Mouse (Mus musculus) limb, embryonic 10.5 days (tissue): ENCODE measurements around the gene Ccnyl1. TPM values are rescaled to one million over a fixed set of nuclear protein-coding genes. Genes with fewer than 3 reads are reported as not detected.
"Not testable (repeated sequence)": the region's sequence is repeated elsewhere in the genome, so short reads cannot be mapped to it uniquely, and the experiment has no call there.

Experiments used
- DNase-seq: peaks from one replicate; pipeline ENCODE4 v3.0.0-alpha.2; 2017; ENCODE audit warnings: low spot score
- H3K27ac ChIP-seq: fragments of 300-500 bp; sonication (generic); 2 replicates; pipeline ENCODE4 v1.5.1; 2016; ENCODE audit warnings: mild to moderate bottlenecking
- H3K27me3 ChIP-seq: fragments of 300-500 bp; sonication (generic); 2 replicates; pipeline ENCODE4 v1.6.1; 2016; ENCODE audit warnings: low read depth, mild to moderate bottlenecking; ENCODE audit not compliant: poor library complexity, severe bottlenecking
- H3K36me3 ChIP-seq: fragments of 300-500 bp; sonication (generic); 2 replicates; pipeline ENCODE4 v1.6.1; 2016; ENCODE audit warnings: mild to moderate bottlenecking, moderate library complexity
- H3K4me1 ChIP-seq: fragments of 300-500 bp; sonication (generic); 2 replicates; pipeline ENCODE4 v1.6.1; 2016
- H3K4me3 ChIP-seq: fragments of 300-500 bp; sonication (generic); 2 replicates; pipeline ENCODE4 v1.5.1; 2016; ENCODE audit warnings: mild to moderate bottlenecking, moderate library complexity
- H3K9me3 ChIP-seq: fragments of 300-500 bp; sonication (generic); replicated peaks from 2 replicates; pipeline ENCODE4 v1.6.1; 2016; ENCODE audit warnings: mild to moderate bottlenecking
- WGBS: fragments of 180-500 bp; shearing (Covaris S2); methylation state at CpG from one replicate; pipeline ENCODE4 v1.1.7; 2016; 5-methylcytosine and 5-hydroxymethylcytosine counted together
- polyA plus RNA-seq: library from polyadenylated mRNA; unstranded; fragments of >200 nt; fragmentation: Nextera tagmentation; extraction: Ambion mirVana; gene quantifications from 2 replicates; pipeline ENCODE4 v1.2.1, GENCODE M21; 2016

The Ccnyl1 gene
- polyA plus RNA-seq: 6.4 TPM in 2 replicates

GRCm38 (mm10) chr1:64690213-64691013, at the start of gene Ccnyl1:
Gene Ccnyl1 (plus strand): TSS chr1:64690455.
- peak; percentile 99 for DNase-seq
- WGBS: under 1% methylated on average over 71 of the region's 71 CpGs
- peak within 1 kb of the TSS; percentile 86 for H3K27ac ChIP-seq
- no peaks in the 10 kb centered on the region for H3K27me3 ChIP-seq
- H3K4me1 ChIP-seq: peaks cover 32% of the 10 kb centered on the region
- H3K36me3 ChIP-seq: 0 out of 2 replicates have a peak, but pooled peaks cover 4% of the 10 kb centered on the region
- H3K4me3 ChIP-seq: peak within 1 kb of the TSS; percentile 80
- no peaks in the 10 kb centered on the region for H3K9me3 ChIP-seq

GRCm38 (mm10) chr1:64641069-64641468, 49.2 kb upstream of the Ccnyl1 start:
- no peaks in the 10 kb centered on the region for H3K36me3 ChIP-seq
- WGBS: 91% methylated on average over 6 of the region's 6 CpGs
- DNase-seq: no peak
- H3K4me1 ChIP-seq: no peaks in the 10 kb centered on the region
- no peaks in the 10 kb centered on the region for H3K27me3 ChIP-seq
- no peaks in the 10 kb centered on the region for H3K9me3 ChIP-seq
- no peak overlapping the region for H3K4me3 ChIP-seq
- no peak overlapping the region for H3K27ac ChIP-seq

- not testable (repeated sequence) for H3K36me3 ChIP-seq, H3K4me1 ChIP-seq, H3K9me3 ChIP-seq, H3K27ac ChIP-seq, H3K4me3 ChIP-seq, DNase-seq, H3K27me3 ChIP-seq
- 94% methylated on average over 8 of the region's 8 CpGs for WGBS
Measured at GRCm38 (mm10) chr1:64642541-64642940, 47.7 kb upstream of the Ccnyl1 start.

GRCm38 (mm10) chr1:64644513-64644912, 45.7 kb upstream of the Ccnyl1 start:
- DNase-seq: no peak
- Histone ChIP-seq H3K36me3 (no peaks in the 10 kb centered on the region), H3K9me3 (no peaks in the 10 kb centered on the region), H3K27me3 (no peaks in the 10 kb centered on the region), H3K27ac (no peak overlapping the region), H3K4me3 (no peak overlapping the region), H3K4me1 (no peaks in the 10 kb centered on the region)
- 90% methylated on average over 3 of the region's 3 CpGs for WGBS

- peak overlapping the region; percentile 20; the same call in 1 of the 2 replicates for H3K27ac ChIP-seq
- WGBS: 78% methylated on average over 11 of the region's 11 CpGs
- no peaks in the 10 kb centered on the region for H3K36me3 ChIP-seq
- peaks cover 12% of the 10 kb centered on the region; the same call in 1 of the 2 replicates for H3K4me1 ChIP-seq
- H3K9me3 ChIP-seq: no peaks in the 10 kb centered on the region
- H3K27me3 ChIP-seq: no peaks in the 10 kb centered on the region
- no peak overlapping the region for H3K4me3 ChIP-seq
- no peak for DNase-seq
Measured at GRCm38 (mm10) chr1:64649362-64650124, 40.7 kb upstream of the Ccnyl1 start.

- 97% methylated on average over 6 of the region's 6 CpGs for WGBS
- no peak for DNase-seq
- Histone ChIP-seq H3K27me3 (no peaks in the 10 kb centered on the region), H3K27ac (no peak overlapping the region), H3K9me3 (no peaks in the 10 kb centered on the region), H3K4me3 (no peak overlapping the region), H3K4me1 (peaks cover 12% of the 10 kb centered on the region; the same call in 1 of the 2 replicates), H3K36me3 (no peaks in the 10 kb centered on the region)
Measured at GRCm38 (mm10) chr1:64653701-64654100, 36.6 kb upstream of the Ccnyl1 start.

GRCm38 (mm10) chr1:64655415-64655814, 34.8 kb upstream of the Ccnyl1 start:
- DNase-seq: no peak
- Histone ChIP-seq H3K4me1 (peaks cover 7% of the 10 kb centered on the region; the same call in 1 of the 2 replicates), H3K4me3 (no peak overlapping the region), H3K36me3 (no peaks in the 10 kb centered on the region), H3K9me3 (no peaks in the 10 kb centered on the region), H3K27ac (no peak overlapping the region), H3K27me3 (no peaks in the 10 kb centered on the region)
- WGBS: 41% methylated on average over 1 of the region's 1 CpGs

- Histone ChIP-seq H3K4me3 (no peak overlapping the region), H3K27ac (no peak overlapping the region), H3K9me3 (no peaks in the 10 kb centered on the region), H3K27me3 (no peaks in the 10 kb centered on the region), H3K36me3 (no peaks in the 10 kb centered on the region), H3K4me1 (peaks cover 11% of the 10 kb centered on the region; the same call in 1 of the 2 replicates)
- no peak for DNase-seq
- WGBS: 86% methylated on average over 3 of the region's 3 CpGs
Measured at GRCm38 (mm10) chr1:64656423-64657129, 33.7 kb upstream of the Ccnyl1 start.

GRCm38 (mm10) chr1:64658876-64659275, 31.4 kb upstream of the Ccnyl1 start:
- H3K9me3 ChIP-seq: no peaks in the 10 kb centered on the region
- peaks cover 4% of the 10 kb centered on the region; the same call in 1 of the 2 replicates for H3K4me1 ChIP-seq
- H3K27me3 ChIP-seq: no peaks in the 10 kb centered on the region
- no peak overlapping the region for H3K4me3 ChIP-seq
- H3K36me3 ChIP-seq: no peaks in the 10 kb centered on the region
- H3K27ac ChIP-seq: no peak overlapping the region
- 85% methylated on average over 7 of the region's 7 CpGs for WGBS
- no peak for DNase-seq

- no peaks in the 10 kb centered on the region for H3K36me3 ChIP-seq
- WGBS: 74% methylated on average over 2 of the region's 2 CpGs
- H3K4me3 ChIP-seq: no peak overlapping the region
- H3K9me3 ChIP-seq: no peaks in the 10 kb centered on the region
- H3K4me1 ChIP-seq: peaks cover 10% of the 10 kb centered on the region
- DNase-seq: no peak
- no peaks in the 10 kb centered on the region for H3K27me3 ChIP-seq
- no peak overlapping the region for H3K27ac ChIP-seq
Measured at GRCm38 (mm10) chr1:64667111-64667633, 23.1 kb upstream of the Ccnyl1 start.

- no peaks in the 10 kb centered on the region for H3K9me3 ChIP-seq
- 75% methylated on average over 2 of the region's 2 CpGs for WGBS
- DNase-seq: no peak
- no peak overlapping the region for H3K4me3 ChIP-seq
- H3K36me3 ChIP-seq: no peaks in the 10 kb centered on the region
- no peaks in the 10 kb centered on the region for H3K27me3 ChIP-seq
- peaks cover 10% of the 10 kb centered on the region for H3K4me1 ChIP-seq
- no peak overlapping the region for H3K27ac ChIP-seq
Measured at GRCm38 (mm10) chr1:64669451-64669850, 20.8 kb upstream of the Ccnyl1 start.

GRCm38 (mm10) chr1:64673931-64674330, 16.3 kb upstream of the Ccnyl1 start:
- peaks cover 16% of the 10 kb centered on the region for H3K4me1 ChIP-seq
- DNase-seq: no peak
- H3K27me3 ChIP-seq: no peaks in the 10 kb centered on the region
- WGBS: 91% methylated on average over 5 of the region's 5 CpGs
- H3K36me3 ChIP-seq: no peaks in the 10 kb centered on the region
- H3K9me3 ChIP-seq: no peaks in the 10 kb centered on the region
- no peak overlapping the region for H3K27ac ChIP-seq
- H3K4me3 ChIP-seq: no peak overlapping the region
